Mouse (Mus musculus): ENCODE data around the gene Stambp.

The Stambp gene

GRCm38 (mm10) chr6:83505554-83505953 is 67.0 kb downstream of the Stambp start:
- in situ Hi-C loops (cut with MboI; ENCODE audit: low sequenced_read_pairs) = no loop called here

GRCm38 (mm10) chr6:83503361-83503760 is 69.2 kb downstream of the Stambp start:
- in situ Hi-C loops (cut with MboI; ENCODE audit: low sequenced_read_pairs) = no loop called here

- in situ Hi-C loops (cut with MboI; ENCODE audit: low sequenced_read_pairs) = no loop called here
These were observed 69.9 kb downstream of the Stambp start for GRCm38 (mm10) chr6:83502656-83503055.

- in situ Hi-C loops (cut with MboI; ENCODE audit: low sequenced_read_pairs) = no loop called here
These were observed 70.8 kb downstream of the Stambp start for GRCm38 (mm10) chr6:83501524-83502310.

- in situ Hi-C loops (cut with MboI; ENCODE audit: low sequenced_read_pairs) = no loop called here
These were observed 72.1 kb downstream of the Stambp start for GRCm38 (mm10) chr6:83500462-83500861.

GRCm38 (mm10) chr6:83499078-83499477 is 73.5 kb downstream of the Stambp start:
- in situ Hi-C loops (cut with MboI; ENCODE audit: low sequenced_read_pairs) = no loop called here

- in situ Hi-C loops (cut with MboI; ENCODE audit: low sequenced_read_pairs) = no loop called here
These were observed 75.5 kb downstream of the Stambp start for GRCm38 (mm10) chr6:83496753-83497710.

- in situ Hi-C loops (cut with MboI; ENCODE audit: low sequenced_read_pairs) = no loop called here
These were observed 76.3 kb downstream of the Stambp start for GRCm38 (mm10) chr6:83496009-83496752.

All from CH12F3 (cell line).